Mouse (Mus musculus) MN1 (cell line): ENCODE data around the gene Nap1l5.
A peak's percentile ranks its signal among the peaks of the same experiment; 100 is the strongest.

Source experiments
- DNase-seq: peaks from one replicate; pipeline ENCODE4 v3.0.0-alpha.2; 2016; ENCODE audit warnings: low spot score

The Nap1l5 gene

DNA sequence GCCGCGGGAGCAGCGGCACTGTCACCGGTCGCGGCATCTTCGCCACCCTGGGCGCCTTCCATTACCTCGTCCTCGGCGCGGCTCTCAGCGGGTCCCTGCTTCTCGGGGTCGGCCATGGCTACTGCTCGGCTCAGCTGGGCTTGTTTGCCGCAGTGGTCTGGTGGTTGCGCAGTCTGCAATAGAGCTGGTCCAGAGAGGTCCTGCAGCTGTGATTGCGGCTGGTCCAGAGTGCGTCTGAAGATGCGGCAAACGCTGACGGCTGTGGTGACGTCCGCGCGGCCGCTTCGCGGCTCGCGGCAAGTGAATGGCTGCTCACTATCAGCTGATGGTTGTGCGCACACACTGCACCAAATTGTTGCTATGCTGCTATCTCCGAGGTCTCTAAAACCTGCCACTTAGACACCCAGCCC is at the start of gene Nap1l5:
TSS of gene Nap1l5 (minus strand) at position 225 of the 410 bp plus-strand sequence.
- peak; percentile 7 for DNase-seq

- DNase-seq: no peak
These were observed 44.5 kb upstream of the Nap1l5 start for GRCm38 (mm10) chr6:58951128-58951992.

DNA sequence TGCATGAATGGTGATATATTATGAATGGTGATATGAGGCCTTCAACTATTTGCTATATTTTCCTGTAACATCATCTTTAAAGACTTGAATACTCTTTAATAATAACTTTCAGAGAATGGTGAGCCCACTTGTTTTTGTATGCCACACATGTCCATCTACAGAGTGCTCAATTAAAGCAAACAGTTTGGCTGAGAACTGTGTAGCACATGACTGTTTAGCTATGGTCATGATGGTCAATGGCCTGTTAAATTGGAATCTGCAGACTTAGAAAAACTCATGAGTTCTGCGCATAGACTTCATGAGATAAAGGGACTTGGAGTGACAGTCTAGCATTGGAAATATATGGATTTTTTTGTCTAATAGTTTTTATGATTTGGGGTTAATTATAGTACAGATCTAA is 43.5 kb upstream of the Nap1l5 start:
- no peak for DNase-seq

- DNase-seq: no peak
These were observed 40.0 kb upstream of the Nap1l5 start for GRCm38 (mm10) chr6:58946840-58947239.

DNA sequence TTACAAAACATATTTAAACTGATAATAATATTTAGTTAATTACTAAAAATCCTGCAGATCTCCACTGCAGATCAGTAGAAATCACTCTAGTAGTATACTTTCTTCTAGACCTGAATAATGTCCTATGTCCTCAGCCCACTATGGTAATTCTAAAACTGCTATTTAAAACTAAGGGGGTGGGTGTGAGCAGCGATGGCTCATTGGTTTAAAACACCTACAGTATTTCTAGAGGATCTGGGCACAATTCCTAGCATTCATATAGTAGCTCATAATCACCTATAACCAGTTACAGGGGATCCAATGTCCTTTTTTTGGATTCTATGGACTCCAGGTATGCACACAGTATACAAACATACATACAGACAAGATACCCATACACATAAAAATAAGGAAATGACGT is 39.4 kb upstream of the Nap1l5 start:
- no peak for DNase-seq

DNA sequence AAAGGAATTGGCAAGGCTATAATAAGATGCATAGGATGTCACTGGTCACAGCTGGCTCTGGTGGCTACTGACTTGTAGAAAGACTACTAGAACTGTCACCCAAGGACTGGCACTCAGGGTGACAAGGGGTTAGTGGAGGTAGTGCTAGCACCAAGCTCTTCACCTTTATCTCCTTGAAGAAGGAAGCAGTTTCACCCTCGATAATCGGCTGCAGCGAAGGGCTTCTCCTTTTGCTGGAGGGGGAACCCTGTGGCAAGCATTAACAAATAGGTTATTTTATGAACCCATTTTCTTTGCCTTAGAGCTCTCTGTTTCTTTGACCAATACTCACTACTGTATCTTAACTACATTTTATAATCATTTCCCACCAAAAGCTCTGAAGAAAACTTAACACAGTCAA is 37.1 kb upstream of the Nap1l5 start:
- DNase-seq: no peak

GRCm38 (mm10) chr6:58942276-58942675 is 35.4 kb upstream of the Nap1l5 start:
- DNase-seq: no peak

DNA sequence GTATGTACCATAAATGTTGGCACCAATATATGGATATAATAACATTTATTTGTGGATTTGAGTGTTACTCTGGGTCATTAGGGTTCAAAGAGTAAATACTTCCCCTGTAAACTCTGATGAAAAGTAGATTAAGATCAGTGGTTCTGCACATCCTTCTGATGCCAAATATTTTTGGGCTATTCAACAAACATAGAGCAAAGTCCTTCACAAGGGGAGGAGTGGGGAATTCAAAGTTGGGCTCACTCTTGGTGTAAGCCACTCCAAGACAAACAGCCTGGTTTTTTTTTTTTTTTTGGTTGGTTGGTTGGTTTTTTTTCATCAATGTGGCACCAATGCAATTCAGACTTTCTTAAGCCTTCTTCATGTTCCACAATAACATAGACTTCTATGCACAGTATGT is 30.9 kb upstream of the Nap1l5 start:
- no peak for DNase-seq

- no peak for DNase-seq
These were observed 27.3 kb upstream of the Nap1l5 start for GRCm38 (mm10) chr6:58934144-58934543.

DNA sequence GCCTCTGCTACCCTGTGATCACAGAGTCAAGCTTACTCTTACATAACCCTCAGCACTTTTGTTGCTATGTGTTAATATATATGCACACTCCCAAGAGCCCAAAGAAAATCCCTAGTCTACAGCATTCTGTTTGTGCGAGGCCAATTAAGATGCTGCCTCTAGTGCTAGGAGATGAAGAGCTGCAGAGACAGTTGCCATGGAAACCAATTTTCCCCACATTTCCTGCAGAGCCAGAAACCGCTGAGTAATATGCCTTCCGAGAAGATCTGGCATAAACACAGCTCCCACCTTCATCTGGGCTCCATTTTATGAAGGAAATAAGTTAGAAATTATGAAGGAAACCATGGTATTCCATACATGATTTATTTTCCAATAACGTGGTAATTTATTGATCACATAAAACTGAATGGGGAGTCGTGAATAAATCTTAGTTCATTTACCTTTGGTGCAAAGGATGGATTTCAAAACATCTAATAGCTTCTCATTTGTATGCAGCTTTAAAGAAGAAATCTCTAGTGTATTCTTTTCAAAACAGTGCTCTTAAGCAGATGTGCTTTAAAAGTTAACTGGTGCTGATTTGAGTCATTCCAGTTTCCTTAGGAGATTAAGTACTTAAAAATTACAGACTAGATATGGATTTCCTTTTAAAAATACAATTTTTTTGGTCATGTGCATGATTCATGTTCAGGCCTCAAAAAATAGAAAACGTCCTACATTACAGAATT is 26.5 kb upstream of the Nap1l5 start:
- DNase-seq: peak; percentile 57

- no peak for DNase-seq
These were observed 25.8 kb upstream of the Nap1l5 start for GRCm38 (mm10) chr6:58932515-58933188.

GRCm38 (mm10) chr6:58931149-58931548 is 24.3 kb upstream of the Nap1l5 start:
- no peak for DNase-seq

- no peak for DNase-seq
These were observed 23.1 kb upstream of the Nap1l5 start for GRCm38 (mm10) chr6:58929911-58930431.

DNA sequence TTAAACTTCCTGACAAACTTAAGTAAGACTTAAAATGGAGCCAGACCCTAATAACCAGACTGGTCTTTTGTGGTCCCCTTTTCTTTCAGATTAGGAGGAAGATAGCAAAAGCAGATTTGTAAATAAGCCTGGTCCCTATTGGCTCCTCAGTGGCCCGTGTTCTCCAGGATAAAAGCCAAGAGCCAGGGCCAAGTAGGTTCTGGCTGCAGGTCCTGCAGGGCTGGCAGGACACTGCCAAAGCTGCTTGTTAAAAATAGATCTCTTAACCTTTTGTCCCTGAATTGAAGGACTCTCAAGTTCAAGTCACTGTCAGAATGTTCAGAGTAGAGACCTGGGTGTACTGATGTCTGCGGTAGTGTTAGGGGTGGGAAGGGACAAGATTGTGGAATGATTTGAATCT is 21.0 kb upstream of the Nap1l5 start:
- no peak for DNase-seq

DNA sequence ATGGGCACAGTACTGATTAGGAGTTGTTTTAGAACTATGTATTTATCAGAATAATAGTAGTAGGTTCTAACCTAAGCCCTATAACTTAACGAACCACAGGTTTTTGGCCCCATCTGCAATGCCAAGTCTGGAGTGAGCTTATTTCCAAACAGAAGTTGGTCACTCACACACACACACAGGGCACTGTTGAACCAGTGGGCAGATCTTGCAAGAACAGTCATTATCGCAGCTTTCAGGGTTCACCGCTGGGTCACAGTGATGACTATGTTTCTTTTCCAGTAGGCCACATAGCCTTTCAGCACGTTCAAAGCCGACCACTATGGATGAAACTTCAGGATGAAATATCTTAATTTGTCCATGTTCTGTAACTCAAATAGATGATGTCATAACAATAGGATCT is 15.6 kb upstream of the Nap1l5 start:
- no peak for DNase-seq

- DNase-seq: no peak
These were observed 14.7 kb upstream of the Nap1l5 start for GRCm38 (mm10) chr6:58921623-58922022.

DNA sequence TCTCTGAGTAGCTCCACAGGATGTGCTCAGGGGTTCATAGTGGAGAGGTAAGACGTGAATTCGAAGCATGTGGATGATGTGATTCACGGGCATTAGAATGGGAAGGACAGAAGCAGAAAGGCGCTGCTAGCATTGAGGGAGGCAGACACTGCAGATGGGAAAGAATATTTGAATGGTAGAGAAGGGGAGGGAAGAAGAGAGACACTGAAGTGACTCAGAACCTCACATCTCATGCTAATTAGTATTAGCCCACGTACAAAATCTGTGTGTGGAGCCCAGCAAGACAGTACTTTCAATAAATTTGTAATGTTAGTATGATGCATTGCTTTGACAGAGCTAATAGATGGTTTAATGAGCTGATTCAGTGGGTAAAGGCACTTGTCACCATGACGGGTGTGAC is 13.9 kb upstream of the Nap1l5 start:
- DNase-seq: no peak

- DNase-seq: no peak
These were observed 9.6 kb upstream of the Nap1l5 start for GRCm38 (mm10) chr6:58916498-58916897.

DNA sequence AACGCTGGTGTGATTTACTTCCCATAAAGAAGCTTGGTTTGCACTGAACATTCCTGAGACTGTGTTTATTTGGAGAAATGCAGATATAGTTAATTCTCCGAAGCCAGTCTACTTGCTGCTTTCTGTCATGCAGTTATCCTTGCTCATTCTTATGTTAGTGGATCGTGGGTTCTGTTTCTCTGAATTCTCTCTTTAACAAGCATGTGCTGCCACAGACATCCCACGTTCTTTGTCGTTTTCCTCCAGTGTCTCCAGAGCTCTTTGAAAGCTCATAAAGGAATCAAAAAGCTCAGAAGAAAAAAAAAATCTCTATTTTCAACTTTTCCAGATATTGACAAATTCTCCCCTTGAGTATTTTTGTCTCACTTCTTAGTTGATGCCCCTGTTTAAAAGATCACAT is 7.1 kb upstream of the Nap1l5 start:
- no peak for DNase-seq

DNA sequence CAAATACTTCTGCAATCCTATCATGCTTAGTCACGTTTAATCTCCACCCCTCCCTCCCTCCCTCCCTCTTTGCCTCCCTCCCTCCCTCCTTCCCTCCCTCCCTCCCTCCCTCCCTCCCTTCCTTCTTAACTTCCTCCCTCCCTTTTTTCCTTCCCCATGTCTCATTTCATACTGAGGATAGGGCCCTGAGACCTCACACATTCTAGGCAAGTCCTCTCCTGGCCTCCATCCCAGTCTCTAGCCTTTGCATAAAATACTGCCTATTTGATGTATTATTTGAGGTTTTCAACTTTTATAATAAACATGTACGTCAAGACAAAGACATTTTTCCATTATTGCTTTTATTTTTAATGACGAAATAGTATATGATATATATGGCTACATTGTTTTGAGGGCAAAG is 6.7 kb upstream of the Nap1l5 start:
- no peak for DNase-seq

- DNase-seq: no peak
These were observed 6.0 kb upstream of the Nap1l5 start for GRCm38 (mm10) chr6:58912842-58913241.

DNA sequence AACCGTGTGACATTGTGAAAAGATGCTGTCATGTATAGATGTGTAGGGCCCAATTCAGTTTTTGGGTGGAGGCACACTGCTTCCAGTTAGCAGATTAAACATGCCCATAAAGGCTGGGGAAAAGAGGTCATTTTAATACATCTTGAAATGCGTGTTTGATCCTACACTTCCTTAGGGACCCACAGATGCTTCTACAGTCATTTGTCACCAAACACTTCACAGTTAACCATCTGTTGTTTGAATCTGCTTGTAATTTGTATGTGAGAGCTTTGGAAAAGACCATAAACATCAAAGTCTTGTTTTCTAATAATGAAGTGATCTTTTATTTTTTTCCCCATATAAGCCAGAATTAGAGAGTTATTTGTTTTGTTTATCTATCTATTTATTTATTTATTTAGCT is 915 bp upstream of the Nap1l5 start:
- DNase-seq: no peak

GRCm38 (mm10) chr6:58907336-58907735 is 460 bp upstream of the Nap1l5 start:
- DNase-seq: no peak
